Mouse (Mus musculus): ENCODE results near the gene Slc12a4.

Gene Slc12a4

DNA sequence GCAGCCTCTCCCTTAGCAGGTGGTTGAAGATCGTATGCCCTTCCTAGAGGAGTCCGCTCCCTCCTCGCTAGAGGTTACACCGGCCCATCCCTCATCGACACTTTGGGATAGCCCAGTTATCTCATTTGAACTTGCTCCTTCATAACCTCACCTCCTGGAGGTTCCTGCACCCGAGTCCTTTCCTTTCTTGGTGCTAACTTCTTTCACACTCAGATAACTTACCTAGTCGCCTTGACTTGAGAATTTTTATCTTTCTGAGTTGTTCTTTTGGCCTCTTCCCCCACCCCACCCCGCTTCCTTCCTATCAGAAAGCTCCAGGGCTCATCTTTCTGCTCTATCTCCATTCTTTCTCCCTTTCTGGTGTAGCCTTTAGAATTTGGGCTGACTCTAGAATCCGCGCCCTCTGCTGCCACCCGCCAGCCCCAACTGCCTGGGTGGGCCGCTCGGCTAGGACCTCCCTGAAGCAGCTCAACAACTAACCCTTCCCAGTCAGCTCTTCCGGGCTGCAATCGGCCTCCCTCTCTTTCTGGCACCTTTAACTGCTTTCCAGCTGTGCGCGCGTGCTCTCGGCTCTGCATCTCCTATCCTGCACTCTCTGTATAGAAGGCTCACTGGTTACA lies 905 bp upstream of the Slc12a4 start:
- peak; percentile 94 for DNase-seq

DNA sequence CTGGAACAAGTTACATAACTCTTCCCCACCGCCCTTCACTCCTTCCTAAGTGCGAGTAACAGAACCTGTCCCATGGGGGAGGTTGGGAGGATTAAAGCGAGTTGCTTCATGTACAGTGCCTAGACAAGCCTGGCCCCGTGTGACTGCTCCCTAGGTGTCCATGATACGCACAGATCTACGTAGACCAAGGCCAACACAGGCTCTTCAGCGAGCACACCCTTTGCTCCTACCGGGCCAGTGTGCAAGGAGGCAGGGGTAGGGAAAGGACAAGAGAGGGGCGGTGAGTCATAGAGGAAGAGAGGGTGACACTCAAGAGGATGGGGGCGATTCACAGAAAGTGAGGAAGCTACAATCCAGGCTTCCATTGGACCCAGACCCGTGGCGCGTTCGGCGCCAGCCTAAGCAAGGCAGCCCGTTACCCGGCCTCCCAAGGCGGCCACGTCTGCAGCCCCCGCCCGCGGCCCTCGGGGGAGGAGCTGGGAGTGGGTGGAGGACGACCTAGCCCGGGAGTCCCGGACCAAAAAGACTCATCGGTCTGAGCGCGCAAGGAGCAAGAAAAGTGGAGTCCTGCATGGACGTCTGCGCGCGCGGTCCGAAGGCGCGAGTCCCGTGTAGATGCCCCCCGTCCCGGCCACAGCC lies 512 bp downstream of the Slc12a4 start:
- DNase-seq: peak; percentile 98

DNA sequence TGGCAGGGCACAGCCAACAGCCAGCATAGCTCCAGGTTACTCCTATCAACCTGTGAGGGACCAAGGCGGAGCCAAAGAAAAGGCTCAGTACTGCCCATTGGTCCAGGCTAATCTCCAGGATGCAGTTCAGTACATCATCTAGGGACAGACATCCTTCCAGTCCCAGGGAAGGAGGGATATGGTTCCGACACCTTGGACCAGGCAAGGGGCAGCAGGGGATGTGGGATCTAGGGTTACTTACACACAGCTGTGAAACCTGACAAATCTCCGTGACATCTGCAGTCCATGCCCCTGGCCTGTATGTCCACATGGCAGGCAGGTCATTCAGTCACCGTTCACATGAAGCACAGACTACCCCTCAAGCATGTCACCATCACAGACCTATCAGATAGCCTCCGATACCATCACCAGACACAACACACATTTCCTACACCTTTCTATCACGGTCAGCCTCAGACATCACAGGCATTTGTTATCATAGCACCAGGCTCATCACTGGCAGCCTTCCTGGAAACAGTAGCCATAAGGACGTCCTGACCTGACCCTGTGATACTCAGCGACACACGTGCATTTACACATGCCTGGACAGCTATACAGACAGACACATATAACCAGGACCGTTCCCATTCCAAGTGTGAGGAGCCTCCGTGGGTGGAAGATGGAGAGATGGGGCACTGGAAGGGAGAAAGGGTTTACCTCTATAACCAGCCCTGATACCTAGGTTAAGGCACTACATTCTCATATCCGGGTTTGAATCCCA lies 1.2 kb downstream of the Slc12a4 start:
- DNase-seq: peak; percentile 96

DNA sequence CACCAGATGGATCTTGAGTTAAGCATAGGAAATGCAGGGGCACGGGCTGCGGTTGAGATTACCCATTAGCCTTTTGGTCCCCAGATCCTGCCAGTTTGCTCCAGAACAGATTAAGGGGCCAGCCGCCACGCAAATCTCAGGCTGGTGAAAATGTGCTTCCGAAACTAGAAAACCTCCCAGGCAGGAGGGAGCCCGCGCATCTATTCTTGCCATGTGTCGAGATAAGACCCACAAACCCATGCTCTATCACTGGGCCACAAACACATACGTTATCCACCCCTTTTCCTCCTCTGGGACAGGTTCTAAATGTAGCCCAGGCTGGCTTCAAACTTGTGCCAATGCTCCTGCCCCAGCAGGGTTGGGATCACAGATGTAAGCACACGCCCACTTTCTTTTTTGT lies 4.4 kb downstream of the Slc12a4 start:
- DNase-seq: no peak

DNA sequence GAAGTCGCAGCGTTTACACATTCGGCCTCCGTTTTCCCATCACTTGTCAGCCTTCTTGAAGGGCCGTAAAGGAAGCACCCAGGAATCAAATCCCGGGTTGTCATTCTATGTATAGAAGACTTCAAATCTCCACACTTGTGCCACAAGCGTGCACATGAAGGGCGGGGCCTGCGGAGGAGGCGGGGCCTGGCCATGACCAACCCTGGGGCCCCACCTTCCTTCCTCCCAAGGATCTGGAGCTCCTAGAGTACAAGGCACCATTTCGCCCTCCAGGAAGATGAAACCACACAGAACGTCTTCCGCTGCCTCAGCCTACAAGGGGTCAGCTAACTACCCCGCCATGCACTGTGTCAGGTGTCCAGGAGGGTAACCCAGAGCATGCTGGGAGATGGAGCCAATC lies 4.8 kb downstream of the Slc12a4 start:
- no peak for DNase-seq

DNA sequence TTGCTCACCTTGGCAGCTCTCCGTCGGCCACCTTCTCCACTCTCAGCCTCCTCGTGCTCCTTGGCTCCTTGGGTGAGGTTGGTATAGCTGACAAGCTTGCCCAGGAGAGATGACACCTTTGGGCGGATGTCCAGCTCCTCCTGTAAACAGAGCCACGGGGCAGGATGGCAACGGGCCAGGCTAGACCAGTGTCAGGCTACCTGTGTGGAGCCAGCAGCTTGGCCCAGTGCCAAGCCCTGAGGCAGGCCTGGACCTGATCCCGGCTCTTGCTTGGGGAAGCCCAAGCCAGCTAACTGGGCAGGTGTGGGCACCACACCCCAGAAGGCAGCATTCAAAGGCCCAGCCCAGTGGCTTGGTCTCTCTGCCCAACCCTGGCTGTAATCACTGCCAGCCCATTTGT lies 6.5 kb downstream of the Slc12a4 start:
- peak; percentile 96 for DNase-seq

DNA sequence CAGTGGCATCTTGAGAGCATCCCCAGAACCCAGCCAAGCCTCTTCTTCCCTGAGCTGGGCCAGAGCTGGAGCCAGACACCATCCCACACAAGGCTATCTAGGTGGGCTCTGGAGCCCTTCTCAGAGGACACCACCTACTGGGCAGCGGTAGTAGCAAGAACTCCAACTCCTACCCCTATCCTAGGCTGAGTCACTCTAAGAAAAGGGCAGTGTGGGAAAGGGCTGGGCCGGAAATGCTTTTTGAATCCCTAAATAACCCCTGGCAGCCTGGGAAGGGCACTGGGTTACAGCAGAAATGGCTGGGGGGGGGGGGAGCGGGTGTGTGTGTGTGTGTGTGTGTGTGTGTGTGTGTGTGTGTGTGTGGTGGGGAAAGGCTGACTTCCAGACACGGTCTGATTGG lies 8.1 kb downstream of the Slc12a4 start:
- peak; percentile 98 for DNase-seq

DNA sequence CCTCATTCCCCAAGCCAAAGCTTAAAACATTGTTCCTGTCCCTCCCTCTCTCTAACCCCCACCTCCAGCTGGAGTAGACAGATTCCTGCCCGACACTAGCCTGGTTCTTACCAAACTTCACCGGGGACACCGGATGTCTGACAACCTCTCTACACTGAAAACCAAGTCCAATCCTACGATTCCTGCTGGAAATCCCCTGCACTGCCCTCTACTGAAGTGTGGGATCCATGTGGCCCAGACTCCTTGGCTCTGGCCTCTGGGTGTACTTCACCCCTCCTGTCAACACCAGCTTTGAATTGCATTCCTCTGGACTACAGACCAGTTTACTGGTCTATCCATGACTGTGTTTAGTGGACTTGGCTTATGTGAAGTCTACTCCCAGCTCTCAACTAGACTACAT lies 9.3 kb downstream of the Slc12a4 start:
- DNase-seq: peak; percentile 97

DNA sequence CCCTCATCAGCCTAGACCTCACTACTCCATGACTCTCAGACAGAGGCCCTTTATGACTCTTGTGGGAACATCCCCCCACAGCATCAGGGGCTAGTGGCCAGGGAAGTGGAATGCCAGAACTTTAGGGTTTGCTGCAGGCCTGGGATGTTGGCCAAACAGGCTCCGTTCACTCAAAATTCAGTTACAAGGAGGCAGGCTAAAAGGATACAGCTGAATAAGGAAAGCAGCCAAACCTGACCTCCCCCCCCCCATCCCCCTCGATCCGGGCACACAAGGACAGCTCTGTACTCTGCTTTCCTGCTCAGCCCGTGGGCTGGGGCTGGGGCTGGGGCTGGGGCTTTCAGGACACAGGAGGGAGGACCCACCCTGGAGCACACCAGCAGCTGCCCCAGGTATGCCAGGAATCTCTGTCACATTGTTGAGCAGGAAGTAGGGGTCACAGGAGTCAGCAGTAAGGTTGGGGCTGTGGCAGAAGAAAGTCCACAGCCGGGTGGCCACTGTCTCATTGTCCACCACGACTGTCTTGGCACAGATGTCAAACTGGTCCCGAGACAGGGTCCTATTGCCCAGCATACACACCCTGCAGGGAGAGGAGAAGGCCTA lies 14.7 kb downstream of the Slc12a4 start:
- DNase-seq: peak; percentile 96

DNA sequence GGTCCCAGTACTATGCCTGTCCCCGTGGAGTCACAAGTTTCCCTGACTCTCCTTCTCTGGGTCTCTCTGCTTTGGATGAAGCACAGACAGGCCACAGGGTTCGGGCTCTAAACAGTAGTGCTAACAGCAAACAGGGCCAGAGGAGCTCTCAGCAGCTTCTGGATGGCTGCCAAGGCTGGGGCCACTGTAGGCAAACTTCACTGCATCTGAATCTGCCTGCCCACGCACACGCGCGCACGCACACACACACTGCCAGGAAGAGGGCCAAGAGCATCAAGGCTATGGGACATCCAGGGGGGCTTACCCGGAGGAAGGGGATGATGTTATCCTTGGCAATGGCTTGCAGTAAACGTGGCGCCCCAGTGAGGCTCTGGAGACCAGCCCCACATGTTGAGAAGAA lies 16.5 kb downstream of the Slc12a4 start:
- DNase-seq: peak; percentile 95

DNA sequence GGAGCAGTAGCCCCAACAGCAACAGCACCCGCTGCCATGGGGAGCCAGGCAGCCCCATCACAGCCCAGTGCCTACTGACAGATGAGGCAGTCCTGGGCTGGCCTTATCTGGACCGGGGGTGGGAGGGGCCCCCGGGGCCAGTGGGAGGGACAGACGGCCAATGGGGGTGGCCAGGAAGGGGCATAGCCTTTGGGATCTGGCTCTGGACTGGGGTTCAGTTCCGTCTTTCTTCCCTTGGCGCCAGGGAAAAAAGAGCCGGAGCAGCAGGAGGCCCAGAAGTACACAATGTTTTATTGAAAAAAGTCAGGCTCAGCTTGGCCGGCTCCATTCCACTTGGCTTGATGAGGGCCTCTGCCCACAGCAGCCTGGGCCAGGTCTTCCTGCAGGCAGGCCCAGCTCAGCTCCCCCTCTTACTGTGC lies 22.6 kb downstream of the Slc12a4 start, which contains the start of gene Lcat:
Gene Lcat (minus strand): TSS at position 62 of the 419 bp plus-strand sequence.
- DNase-seq: peak; percentile 95

DNA sequence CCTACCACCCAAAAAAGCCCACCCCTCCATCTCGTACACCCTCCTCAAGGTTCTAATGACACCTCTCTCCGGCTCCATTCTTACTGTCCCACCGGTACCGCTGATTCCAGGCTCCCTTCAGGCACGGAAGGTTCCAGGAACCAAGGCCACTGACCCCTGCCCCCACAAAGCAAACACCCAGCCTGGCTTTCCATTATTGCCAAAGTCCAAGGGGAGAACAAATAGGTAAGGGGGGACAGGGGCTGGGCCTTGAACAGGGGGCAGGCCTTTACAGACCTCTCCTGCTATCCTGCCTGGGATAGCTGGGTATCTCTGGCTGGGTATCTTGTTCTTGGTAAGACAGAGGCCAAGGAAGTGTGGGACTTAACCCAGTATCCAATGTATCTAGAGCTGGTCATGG lies 23.4 kb downstream of the Slc12a4 start:
- peak; percentile 82 for DNase-seq

DNA sequence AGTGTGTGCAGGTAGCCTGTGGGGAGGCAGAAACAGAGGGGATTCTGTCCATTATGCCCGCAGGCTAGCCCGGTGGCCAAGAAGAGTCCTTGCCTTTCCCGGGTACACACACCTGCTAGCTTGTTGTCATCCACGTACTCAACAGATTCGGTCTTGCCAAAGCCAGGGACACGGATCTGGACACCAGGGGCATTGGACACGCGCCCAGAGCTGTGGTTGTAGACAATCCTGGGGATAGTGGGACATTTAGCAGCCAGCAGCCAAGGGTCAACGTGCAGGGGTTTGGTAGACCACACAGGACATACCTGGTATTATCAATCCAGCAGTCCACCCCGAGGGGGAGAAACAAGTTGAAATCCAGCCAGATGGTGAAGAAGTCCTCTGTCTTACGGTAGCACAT lies 23.9 kb downstream of the Slc12a4 start:
- peak; percentile 90 for DNase-seq

DNA sequence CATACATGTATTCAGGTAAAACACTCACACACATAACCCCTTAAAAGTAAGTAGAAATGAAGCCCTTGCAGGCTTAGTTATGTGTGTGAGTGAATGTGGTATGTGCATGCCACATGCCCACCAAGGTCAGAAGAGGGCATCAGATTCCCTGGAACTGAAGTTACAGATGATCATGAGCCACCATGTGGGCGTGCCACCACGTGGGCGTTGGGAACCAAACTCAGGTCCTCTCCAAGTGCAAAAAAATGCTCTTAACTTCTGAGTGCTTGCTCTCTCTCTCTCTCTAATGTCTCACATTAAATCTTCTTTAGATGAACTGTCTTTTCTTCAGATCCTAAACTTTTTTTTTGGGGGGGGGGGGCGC lies 27.6 kb downstream of the Slc12a4 start, which contains the start of gene Psmb10:
Gene Psmb10 (minus strand): TSS at position 139 of the 364 bp plus-strand sequence.
- DNase-seq: no peak

DNA sequence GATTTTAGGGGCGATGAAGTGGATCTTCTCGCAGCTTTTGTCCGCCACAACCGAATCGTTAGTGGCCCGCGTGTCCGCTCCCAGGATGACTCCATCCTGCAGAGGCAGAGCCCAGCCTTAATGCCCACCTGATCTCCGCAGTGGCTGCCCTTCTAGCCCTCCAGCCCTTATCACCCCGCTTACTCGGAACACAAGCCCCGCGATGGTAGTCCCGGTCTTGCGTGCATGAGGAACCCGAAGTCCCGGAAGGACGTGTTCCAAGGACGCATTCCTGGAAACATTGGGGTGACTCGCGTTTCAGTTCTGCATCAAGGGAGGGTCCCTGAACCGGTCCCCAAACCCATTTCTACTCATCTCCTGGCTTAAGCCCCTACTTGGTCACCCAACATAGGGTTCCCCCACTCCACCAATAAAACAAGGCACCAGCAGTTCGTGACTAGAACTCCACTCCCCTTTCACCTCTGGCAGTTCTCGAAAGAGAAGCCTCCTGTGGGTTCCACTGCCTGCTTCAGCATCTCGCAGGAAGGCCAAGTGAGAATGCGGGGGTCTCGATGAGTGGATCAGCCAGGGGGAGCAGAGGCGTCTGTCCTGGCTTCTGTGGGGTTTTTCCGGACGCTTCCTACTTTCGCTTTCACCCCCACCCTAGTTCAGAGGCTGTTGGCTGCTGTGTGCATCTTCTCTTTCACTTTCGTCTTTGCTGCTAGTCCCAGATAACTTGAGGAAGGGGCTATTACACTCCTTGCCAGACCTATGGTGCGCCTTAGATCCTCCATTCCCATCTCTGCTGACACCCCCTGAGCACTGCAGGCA lies 28.2 kb downstream of the Slc12a4 start:
- peak; percentile 98 for DNase-seq

DNA sequence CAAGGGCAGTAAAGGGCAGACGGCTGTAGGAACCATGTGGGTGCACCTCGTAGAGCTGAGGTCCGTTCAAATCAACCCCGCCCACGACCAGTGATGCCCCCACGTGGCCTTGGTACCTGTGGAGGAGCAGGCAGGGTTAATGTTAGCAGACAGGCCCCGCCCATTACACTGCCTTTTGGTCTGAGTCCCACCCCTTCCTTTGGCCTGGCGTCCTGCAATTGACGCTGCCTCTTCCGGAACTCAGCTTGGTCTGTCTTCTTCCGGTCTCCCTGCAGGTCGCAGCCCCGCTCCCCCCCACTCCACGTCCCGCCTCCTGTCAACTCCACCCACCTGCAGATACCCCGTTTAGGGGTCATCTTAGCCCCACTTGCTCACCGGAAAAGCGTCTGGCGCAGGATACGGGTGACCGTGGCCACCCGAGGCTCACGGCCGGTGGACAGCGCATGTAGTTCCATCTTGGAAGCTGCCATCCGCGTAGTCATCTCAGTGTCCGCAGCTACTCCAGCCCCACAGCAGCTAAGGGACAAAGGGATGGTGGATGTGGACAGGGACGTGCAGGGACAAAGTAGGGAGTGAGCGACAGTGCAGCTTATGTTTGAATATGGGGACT lies 28.9 kb downstream of the Slc12a4 start:
- peak; percentile 100 for DNase-seq

DNA sequence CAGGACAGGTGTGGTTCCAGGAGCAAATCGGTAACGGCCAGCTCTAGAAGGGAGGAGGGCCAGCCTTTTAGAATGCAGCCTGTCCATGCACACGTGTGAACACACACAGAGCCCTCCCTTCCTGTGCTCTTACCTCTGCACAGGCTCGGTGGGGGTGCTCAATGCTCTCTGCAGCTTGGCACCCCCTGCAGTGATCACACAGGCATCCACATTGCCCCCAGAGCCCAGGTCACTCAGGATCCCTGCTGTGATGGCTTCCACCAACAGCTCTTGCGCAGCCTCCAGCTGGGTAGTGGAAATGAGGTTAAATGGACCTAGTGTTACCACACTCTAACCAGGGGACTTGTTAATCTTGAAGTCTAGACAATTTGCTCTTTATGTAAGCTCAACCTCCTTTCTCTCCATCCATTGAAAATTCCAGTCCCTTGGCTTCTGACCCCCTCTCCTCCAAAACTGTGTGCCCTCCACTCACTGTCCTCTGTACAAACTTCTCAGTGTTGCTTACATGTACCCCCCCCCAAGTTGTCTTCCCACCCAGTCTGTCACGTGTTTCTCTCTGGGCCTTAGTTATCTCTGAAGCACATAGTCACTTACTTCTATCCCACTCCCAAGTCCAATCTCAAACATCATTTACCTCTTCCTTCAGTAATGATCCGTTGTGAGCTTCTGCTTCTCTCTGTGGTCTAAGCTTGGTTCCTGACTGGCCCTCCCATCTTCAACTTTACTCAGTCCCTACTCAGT lies 29.9 kb downstream of the Slc12a4 start:
- DNase-seq: peak; percentile 95

DNA sequence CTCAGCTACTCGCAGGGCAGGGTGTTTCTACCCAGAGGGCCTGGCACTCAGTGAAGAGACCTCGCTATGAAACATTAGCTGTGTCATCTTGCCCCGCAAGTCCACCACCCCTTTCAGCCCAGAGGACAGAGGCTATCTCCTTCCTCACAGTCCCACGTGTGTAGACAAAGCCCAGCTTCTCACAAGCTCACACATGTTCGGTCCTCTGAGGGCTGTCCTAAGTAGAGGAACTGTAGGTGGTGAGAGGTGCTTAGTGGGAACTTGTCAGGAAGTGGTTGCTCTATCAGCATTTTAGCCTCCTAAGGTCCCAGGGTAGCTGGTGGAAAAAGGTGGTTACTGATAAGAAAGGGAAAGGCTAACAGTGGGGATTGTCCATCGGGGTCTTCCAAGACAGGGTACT lies 30.8 kb downstream of the Slc12a4 start:
- DNase-seq: no peak

DNA sequence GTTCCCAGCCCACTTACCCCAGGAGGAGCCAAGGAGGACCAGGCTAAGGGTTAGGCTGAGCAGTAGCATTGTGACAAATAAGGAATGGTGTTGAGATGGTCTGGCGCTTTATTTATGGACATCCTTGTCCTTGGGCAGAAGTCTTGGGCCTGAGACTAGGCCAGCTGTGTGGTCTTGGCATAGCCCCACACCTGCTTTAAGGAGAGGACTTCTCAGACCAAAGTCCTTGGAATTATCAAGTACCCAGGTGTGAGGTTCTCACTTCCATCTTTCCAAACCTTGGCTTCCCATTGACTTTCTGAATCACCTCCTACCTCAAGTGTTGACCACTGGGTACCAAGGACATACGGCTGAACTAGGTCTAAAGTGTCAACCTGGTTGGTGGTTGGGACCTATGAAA lies 32.1 kb downstream of the Slc12a4 start, which contains the start of gene Ctrl:
Gene Ctrl (minus strand): TSS at position 101 of the 400 bp plus-strand sequence.
- no peak for DNase-seq

DNA sequence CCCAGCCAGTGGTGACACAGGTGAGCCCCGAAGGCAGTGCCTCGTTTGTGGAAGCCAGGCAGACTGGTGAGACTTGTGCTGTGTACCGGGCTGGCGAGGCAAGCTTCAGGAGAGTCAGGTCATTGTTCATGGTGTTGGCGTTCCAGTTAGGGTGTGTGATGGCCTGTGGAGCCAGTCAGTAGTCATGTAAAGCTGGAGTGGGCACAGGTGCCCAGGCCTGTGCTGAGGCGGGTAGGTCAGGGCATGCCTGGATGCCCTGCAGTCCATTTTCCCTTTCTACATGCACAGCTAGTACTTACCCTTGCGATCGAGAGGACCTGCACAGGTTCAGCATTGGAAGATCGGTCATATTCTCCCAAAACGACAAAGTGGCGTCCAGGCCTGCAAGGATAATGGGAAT lies 33.4 kb downstream of the Slc12a4 start:
- DNase-seq: peak; percentile 92

DNA sequence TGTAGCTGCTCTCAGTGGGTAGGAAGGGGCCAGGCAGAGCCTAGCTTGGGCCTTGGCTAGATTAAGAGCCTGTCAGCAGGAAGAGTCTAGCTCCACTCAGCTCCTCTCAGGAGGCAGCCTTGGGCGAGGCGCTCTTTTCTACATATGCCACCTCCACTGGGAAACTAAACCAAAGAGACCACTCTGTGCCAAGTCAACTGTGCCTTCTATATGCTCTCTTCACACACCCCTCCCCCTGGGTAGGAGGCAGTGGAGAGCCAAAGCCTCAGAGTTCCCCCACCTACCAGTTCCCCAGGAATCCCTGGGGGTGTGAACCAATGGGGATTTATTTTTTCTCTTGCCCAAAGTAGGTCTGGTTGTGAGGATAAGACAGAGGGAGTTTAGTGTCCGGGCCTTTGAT lies 34.6 kb downstream of the Slc12a4 start:
- peak; percentile 90 for DNase-seq
